Mouse (Mus musculus) Muller cell, postnatal 12 days (primary cell): ENCODE results near the gene Rasgrf2.
A peak's percentile ranks its signal among the peaks of the same experiment; 100 is the strongest.

Experiments used
- DNase-seq: peaks from one replicate; pipeline ENCODE4 v3.0.0-alpha.2; 2015; ENCODE audit errors: inconsistent ontology term

Gene Rasgrf2

DNA sequence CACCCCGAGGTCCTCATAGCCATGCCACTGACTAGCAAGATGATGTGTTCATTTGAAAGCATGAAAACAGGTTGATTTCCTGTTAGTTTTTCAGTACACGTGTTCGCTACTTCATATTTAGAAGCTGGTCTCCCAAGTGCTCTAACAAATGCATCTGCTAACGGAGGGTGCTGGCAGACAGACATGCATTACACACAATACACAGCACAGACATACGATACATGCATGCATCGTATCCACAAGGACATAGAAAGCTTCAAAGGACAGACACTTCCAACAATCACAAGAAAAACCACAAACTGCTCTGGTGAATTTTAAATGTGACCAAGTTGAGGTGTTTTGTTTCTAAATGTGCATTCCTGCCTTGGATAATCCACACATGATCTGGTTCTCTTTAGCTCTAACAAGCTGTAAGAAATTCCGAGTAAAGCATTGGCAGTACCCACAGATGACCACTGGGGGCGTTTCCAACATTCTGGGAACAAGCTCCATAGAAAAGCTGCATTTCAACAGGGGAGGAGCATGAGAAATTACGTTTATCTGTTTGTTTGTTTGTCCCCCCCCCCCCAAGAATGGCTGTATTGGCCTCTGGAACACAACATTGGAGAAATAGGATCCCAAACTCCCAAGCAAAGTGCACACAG, 249.5 kb downstream of the Rasgrf2 start:
- DNase-seq, result peak; percentile 31

DNA sequence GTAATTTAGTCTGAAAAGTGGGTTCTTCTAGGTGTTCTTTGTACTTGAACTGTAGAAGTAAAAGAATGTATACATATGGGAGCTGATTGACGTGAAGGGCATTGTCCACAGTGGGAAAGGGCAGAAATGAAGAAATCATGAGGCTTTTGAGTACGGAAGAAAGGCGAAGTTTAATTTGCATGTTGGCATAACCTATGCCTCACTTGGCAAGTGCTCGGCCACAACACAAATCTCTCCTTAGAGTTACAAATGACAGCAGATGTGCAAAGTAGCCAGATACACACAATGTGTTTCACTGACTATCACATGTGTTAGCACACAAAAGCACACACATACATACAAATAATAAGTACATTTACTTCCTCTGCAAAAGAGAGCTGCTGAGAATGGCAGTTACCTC, 251.2 kb downstream of the Rasgrf2 start:
- DNase-seq, result no peak

DNA sequence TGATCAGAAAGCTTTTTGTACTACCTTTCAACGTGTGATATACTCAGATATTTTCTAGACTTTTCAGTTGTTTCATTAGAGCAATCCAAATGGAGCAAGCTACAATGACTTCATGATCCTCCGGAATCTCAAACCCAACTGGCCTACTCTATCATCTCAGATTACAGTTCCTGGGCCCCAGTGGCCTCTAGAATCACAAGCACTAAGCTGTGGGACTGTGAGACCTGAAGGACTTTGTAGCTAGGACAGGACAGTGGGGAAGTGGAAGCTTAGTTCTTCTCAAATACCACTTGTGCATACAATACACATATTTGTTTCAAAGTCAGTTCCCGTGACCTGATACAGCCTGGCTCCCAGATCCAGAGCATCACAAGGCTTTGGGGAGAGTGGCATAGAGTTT, 253.5 kb downstream of the Rasgrf2 start:
- DNase-seq, result no peak

DNA sequence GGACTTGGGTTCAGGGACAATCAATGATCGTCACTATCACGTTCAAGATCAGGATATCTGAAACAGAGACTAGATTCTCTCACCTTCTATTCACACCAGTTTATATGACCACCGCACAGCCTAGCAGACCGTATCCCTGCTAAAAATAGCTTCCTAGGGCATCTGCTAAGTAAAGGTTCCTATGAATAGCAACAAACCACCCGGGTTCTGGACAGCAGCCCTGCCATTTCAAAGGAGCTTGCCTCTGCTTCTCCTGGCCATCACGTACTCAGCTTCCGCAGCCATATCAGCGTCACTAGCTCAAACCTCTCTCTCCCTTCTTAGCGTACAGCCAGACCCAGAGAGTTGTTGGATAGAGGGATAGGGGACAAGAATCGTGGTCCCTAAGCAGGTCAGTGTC, 254.1 kb downstream of the Rasgrf2 start:
- no peak for DNase-seq

DNA sequence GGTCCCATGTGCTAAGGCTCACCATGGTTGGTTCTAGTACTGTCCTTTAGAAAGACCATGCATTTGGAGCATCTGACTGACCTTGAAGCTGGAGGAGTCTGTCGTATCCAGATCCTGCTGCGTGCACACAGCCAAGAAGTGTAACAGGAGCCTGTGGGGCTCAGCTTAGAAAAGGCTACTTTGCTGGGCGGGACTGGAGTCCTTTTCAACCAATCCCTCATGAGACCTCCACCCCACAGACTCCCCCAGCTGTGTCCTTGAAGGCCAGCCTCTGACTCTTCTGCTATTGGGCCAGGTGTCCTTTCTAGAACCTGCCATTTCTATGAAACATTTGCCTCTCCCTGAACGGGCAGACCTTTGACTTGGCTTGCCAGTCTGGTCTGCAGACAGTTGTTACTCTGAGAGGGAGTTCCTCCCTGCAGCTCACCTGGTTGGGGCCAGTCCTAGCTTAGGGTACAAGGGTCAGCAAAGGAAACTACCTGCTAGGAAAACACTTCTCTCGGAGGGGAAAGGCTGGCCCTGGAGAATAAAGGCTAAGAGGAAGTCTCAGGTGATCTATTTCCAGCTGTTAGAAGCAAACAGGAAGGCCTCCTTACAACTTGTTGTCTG, 254.6 kb downstream of the Rasgrf2 start, which contains the start of gene Ckmt2:
Gene Ckmt2 (minus strand): TSS at position 145 of the 609 bp plus-strand sequence.
- DNase-seq, result no peak

DNA sequence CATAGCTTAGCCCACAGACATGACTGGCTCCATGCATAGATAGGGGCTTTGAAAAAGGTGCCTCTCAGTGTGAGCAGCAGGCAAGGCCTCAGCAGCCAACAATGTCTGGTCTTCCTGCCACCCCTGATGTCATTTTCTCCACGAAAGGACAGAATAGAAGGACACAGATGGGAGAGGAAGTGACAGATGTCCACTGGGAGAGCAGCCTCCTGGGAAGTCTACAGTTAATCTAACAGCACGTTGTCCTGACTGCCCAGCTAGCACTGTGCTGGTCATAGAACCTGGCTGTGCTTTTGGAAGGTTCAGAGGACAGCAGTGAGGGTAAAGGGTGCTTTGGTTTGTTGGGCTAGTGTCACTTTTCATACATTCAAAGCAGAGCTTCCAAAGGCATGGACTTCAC, 255.9 kb downstream of the Rasgrf2 start:
- DNase-seq, result no peak

DNA sequence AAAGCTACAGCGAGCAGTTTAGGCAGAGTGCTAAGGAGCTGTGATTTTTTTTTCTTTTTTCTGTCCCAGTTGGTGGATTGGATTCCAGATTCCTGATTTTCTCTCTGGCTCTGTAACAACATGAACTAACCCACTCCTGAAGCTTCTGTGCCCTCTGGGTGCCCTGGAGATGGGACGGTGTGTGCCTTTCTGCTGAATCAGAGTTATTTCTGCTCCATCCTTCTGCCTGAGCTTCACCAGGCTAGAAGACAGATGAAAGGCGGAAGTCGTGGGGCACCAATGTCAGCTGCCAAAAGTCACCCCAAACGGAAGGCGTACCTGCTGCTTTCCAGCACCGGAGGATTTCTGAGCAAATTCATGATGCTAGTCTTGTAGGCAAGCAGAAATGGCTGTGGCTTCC, 256.9 kb downstream of the Rasgrf2 start:
- DNase-seq, result peak; percentile 19

DNA sequence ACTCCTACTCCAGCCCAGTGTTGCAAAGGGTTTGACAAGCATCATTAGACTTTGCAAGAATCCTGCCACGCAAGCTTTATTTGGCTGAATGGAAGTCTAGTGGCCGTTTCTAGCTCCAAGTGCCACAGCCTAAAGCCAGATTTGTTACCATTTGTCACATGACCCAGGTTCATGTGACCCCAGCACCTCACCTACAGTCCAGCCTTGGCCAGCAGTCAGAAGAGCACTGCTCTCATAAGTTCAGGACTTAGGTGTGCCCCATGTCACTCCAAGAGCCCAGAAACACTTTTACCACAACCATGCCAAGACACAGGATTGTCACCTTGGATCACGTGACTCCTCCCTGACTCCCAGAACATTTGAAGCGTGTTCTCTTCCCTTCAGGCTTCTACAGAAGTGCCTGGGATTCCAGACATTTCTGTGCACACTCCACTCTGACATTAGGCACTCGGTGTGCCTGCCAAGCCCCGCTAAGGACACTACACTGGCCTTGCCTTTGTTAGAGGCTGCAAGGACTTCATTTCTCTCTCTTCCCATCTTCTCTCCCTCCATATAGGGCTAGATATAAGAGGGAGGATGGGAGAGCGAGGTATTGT, 257.6 kb downstream of the Rasgrf2 start:
- DNase-seq, result peak; percentile 40

DNA sequence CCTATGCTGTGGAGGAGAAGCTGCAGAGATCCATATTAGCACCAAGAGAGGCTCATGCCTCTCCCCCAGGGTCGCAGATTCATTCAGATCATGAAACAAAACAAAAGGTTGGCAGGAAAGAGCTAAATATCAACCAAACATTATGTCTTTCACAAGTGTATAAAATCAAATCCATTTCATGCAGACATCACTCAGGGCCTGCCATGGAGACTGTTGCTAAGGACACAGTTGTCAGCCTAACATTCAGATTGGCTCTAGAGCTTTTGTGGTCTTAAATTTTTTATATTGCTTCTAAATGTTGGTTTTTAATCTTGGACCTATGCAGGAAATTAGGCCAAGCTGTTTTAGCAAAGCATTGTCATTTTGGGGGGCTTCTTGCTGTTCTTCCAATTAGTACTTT, 262.9 kb downstream of the Rasgrf2 start:
- no peak for DNase-seq

DNA sequence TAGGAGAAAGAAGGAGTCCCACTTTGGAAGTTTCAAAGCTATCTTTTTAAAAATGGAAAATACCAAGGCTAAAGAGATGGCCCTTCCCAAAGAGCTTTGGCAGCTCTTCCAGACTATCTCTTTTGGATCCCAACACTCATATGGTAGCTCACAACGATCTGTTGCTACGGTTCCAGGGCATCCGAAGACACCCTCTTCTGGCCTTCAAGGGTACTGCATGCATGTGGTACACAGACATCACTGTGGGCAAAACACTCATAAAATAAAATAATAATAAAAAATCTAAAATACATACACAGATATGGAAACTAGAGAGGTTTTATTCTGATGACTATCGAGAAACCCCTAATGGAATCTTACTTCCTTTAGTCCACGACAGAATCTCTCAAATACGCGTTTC, 272.6 kb downstream of the Rasgrf2 start:
- DNase-seq, result no peak

DNA sequence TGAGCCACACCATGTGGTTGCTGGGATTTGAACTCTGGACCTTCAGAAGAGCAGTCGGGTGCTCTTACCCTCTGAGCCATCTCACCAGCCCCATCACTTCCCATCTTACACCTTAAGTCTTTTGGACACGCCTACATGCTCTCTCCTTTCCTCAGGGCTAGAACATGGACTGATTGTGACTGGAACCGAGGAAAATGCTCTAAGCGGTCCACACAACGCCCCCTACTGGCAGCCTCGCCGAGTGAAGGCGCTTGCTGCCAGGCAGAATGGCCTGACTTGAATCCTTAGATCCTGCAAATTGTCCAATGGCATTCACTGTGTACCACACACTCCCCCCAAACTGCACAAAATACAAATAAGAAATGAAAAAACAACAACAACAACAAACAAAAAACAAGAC, 274.0 kb downstream of the Rasgrf2 start:
- no peak for DNase-seq

DNA sequence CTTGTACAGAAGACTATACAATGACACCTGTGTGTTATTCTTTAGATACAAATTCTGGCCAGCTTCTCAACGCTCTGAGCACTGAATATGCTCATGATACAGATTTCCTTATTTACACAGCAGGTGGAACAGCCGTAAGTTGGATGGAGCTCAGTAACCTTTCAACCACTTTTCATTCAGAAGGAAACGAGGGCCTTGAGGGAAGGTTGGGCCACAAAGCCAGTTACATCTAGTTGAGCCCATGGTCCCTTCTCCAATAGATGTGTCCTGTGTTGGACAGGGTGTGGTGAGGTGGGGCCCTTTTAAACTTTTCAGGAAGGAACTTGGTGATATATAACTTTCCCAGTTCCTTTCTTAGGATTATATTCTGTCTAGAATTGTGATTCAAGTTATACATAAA, 277.0 kb downstream of the Rasgrf2 start:
- DNase-seq, result no peak
